Mouse (Mus musculus) 3T3-L1 (cell line): ENCODE measurements around the gene Cryaa.

ENCODE experiments used
- DNase-seq: peaks from one replicate; pipeline ENCODE4 v3.0.0-alpha.2; 2015; ENCODE audit warnings: low read depth, low spot score

The Cryaa gene

GRCm38 (mm10) chr17:31705271-31706020 lies 27.8 kb downstream of the Cryaa start:
- DNase-seq = no peak

- no peak for DNase-seq
Measured at GRCm38 (mm10) chr17:31709121-31709741, 31.6 kb downstream of the Cryaa start.

GRCm38 (mm10) chr17:31710455-31710854 lies 32.8 kb downstream of the Cryaa start:
- DNase-seq = no peak

- no peak for DNase-seq
Measured at GRCm38 (mm10) chr17:31713709-31714108, 36.1 kb downstream of the Cryaa start.

- DNase-seq = no peak
Measured at GRCm38 (mm10) chr17:31714125-31714524, 36.5 kb downstream of the Cryaa start.

- DNase-seq = no peak
Measured at GRCm38 (mm10) chr17:31715006-31715405, 37.4 kb downstream of the Cryaa start.

GRCm38 (mm10) chr17:31721637-31722036 lies 44.0 kb downstream of the Cryaa start:
- DNase-seq = no peak

GRCm38 (mm10) chr17:31725366-31725765 lies 47.8 kb downstream of the Cryaa start:
- no peak for DNase-seq

GRCm38 (mm10) chr17:31726216-31726615 lies 48.6 kb downstream of the Cryaa start:
- no peak for DNase-seq

GRCm38 (mm10) chr17:31727230-31727629 lies 49.6 kb downstream of the Cryaa start:
- peak; percentile 50 for DNase-seq

- DNase-seq = peak; percentile 25
Measured at GRCm38 (mm10) chr17:31728043-31728442, 50.4 kb downstream of the Cryaa start.

GRCm38 (mm10) chr17:31728968-31729501 lies 51.4 kb downstream of the Cryaa start:
- peak; percentile 84 for DNase-seq

GRCm38 (mm10) chr17:31731038-31731437 lies 53.4 kb downstream of the Cryaa start:
- DNase-seq = no peak
